Comparison of ENCODE assay signal across 8 mouse cellular contexts in the genomic region with DNA sequence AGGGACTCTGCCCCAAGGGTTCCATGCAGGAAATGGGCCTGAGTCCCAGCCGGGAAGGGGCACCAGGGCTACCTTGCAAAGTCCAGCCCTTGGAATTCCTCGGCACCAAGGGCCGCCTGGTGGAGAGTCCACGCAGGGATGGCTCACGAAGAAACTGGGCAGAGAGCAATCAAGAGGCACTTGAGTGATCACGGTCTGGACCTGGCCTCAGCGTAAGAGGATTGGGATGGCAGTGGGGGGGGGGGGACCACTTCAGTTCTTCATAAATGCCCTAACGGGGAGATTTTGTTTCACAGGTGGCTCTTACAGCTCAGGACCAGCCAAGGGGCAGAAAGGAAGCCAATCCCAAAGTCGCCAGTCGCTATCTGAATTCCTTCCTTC. TPM values are rescaled to one million over a fixed set of nuclear protein-coding genes. Genes with fewer than 3 reads are reported as not detected.
DNase-seq lines count a peak whose midpoint lies in the region; ATAC-seq and TF ChIP-seq lines count a peak whose summit lies in the region.

No protein-coding gene starts in this region.

- H3K4me1 ChIP-seq in lung, embryonic 14.5 days (ENCODE audit: insufficient read depth), result peaks cover 25% of the 10 kb centered on the region
- H3K4me1 ChIP-seq in lung, adult 2 months (ENCODE audit: control insufficient read depth, insufficient read depth, low read length), result peaks cover 3% of the 10 kb centered on the region
- peaks cover 51% of the 10 kb centered on the region for H3K4me1 ChIP-seq in hindbrain, embryonic 15.5 days (replicated peaks)
- H3K4me1 ChIP-seq in limb, embryonic 15.5 days, result peaks cover 46% of the 10 kb centered on the region
- H3K4me1 ChIP-seq in small intestine, adult 2 months (ENCODE audit: control insufficient read depth, insufficient read depth, insufficient read length, low read length), result peaks cover 6% of the 10 kb centered on the region
- no peaks in the 10 kb centered on the region; the same call in none of the 2 replicates for H3K4me1 ChIP-seq in thymus, adult 2 months (replicated peaks; ENCODE audit: control insufficient read depth, insufficient read depth, low read length)

- peak overlapping the region; percentile 49 for H3K4me2 ChIP-seq in lung, embryonic 14.5 days
- peak overlapping the region; percentile 43 for H3K4me2 ChIP-seq in hindbrain, embryonic 15.5 days
- no peak overlapping the region; the same call in 1 of the 2 replicates for H3K4me2 ChIP-seq in limb, embryonic 15.5 days

- peak overlapping the region; percentile 6; the same call in 1 of the 2 replicates for H3K4me3 ChIP-seq in lung, embryonic 14.5 days (ENCODE audit: low read depth, low read length)
- H3K4me3 ChIP-seq in lung, adult 2 months (replicated peaks; ENCODE audit: extremely low read depth, low read depth, low read length), result no peak overlapping the region
- no peak overlapping the region for H3K4me3 ChIP-seq in hindbrain, embryonic 15.5 days
- H3K4me3 ChIP-seq in limb, embryonic 15.5 days, result no peak overlapping the region
- H3K4me3 ChIP-seq in small intestine, adult 2 months (ENCODE audit: low read depth, low read length), result no peak overlapping the region
- H3K4me3 ChIP-seq in thymus, adult 2 months (ENCODE audit: control insufficient read depth, insufficient read depth, low read length), result no peak overlapping the region

- ATAC-seq in lung, embryonic 14.5 days (ENCODE audit: insufficient read depth), result no peak; the same call in 1 of the 2 replicates
- no peak for ATAC-seq in hindbrain, embryonic 15.5 days (ENCODE audit: low FRiP score, low read depth)
- ATAC-seq in limb, embryonic 15.5 days (ENCODE audit: insufficient number of reproducible peaks, low FRiP score, low TSS enrichment, low read depth), result no peak

- no peaks in the 10 kb centered on the region for H3K9me3 ChIP-seq in lung, embryonic 14.5 days (ENCODE audit: low read depth, low read length)
- H3K9me3 ChIP-seq in hindbrain, embryonic 15.5 days, result no peaks in the 10 kb centered on the region
- H3K9me3 ChIP-seq in limb, embryonic 15.5 days, result no peaks in the 10 kb centered on the region

- H3K36me3 ChIP-seq in lung, embryonic 14.5 days (ENCODE audit: insufficient read depth), result peaks cover 9% of the 10 kb centered on the region; the same call in 1 of the 2 replicates
- H3K36me3 ChIP-seq in hindbrain, embryonic 15.5 days, result no peaks in the 10 kb centered on the region
- H3K36me3 ChIP-seq in limb, embryonic 15.5 days, result no peaks in the 10 kb centered on the region
- no peaks in the 10 kb centered on the region for H3K36me3 ChIP-seq in small intestine, adult 2 months (ENCODE audit: control insufficient read depth, insufficient read depth, low read length)
- no peaks in the 10 kb centered on the region for H3K36me3 ChIP-seq in thymus, adult 2 months (ENCODE audit: control insufficient read depth, insufficient read depth, low read length)

- 5% methylated on average over 10 of the region's 10 CpGs for WGBS in lung, embryonic 14.5 days
- 32% methylated on average over 10 of the region's 10 CpGs for WGBS in lung, adult 2 months
- 5% methylated on average over 10 of the region's 10 CpGs for WGBS in hindbrain, embryonic 15.5 days
- 24% methylated on average over 10 of the region's 10 CpGs for WGBS in limb, embryonic 15.5 days
- 32% methylated on average over 10 of the region's 10 CpGs for WGBS in small intestine, adult 2 months
- 92% methylated on average over 10 of the region's 10 CpGs for WGBS in thymus, adult 2 months

- peak overlapping the region; percentile 24 for H3K9ac ChIP-seq in lung, embryonic 14.5 days
- 0 out of 2 replicates have a peak overlapping the region, but pooled peaks have one; percentile 19 for H3K9ac ChIP-seq in hindbrain, embryonic 15.5 days
- H3K9ac ChIP-seq in limb, embryonic 15.5 days, result no peak overlapping the region

- H3K27ac ChIP-seq in lung, embryonic 14.5 days (ENCODE audit: low read depth), result peak overlapping the region; percentile 96
- H3K27ac ChIP-seq in hindbrain, embryonic 15.5 days (replicated peaks), result peak overlapping the region; percentile 89
- H3K27ac ChIP-seq in limb, embryonic 15.5 days, result peak overlapping the region; percentile 78
- H3K27ac ChIP-seq in small intestine, adult 2 months (ENCODE audit: insufficient read depth, low read depth, low read length), result peak overlapping the region; percentile 9; the same call in 1 of the 2 replicates
- no peak overlapping the region for H3K27ac ChIP-seq in thymus, adult 2 months (ENCODE audit: control insufficient read depth, insufficient read depth, low read length)

- no peaks in the 10 kb centered on the region for H3K27me3 ChIP-seq in lung, embryonic 14.5 days (ENCODE audit: insufficient read depth, low read length)
- no peaks in the 10 kb centered on the region for H3K27me3 ChIP-seq in hindbrain, embryonic 15.5 days
- H3K27me3 ChIP-seq in limb, embryonic 15.5 days, result no peaks in the 10 kb centered on the region
- H3K27me3 ChIP-seq in small intestine, adult 2 months (ENCODE audit: control insufficient read depth, insufficient read depth, low read length), result no peaks in the 10 kb centered on the region
- H3K27me3 ChIP-seq in thymus, adult 2 months (ENCODE audit: control insufficient read depth, insufficient read depth, low read length), result no peaks in the 10 kb centered on the region

- peak; percentile 50 for DNase-seq in lung, embryonic 14.5 days
- no peak for DNase-seq in lung, adult 2 months
- DNase-seq in thymus, postnatal 14 days, result no peak
- no peak for DNase-seq in cerebellum, adult 9-11 months
- DNase-seq in thymus, adult 2 months, result no peak

- TF ChIP-seq POLR2A in lung, adult 2 months (IDR thresholded peaks at IDR 0.05; ENCODE audit: borderline replicate concordance, extremely low read depth, low read depth, low read length), result no peak
- TF ChIP-seq POLR2A in small intestine, adult 2 months (IDR thresholded peaks at IDR 0.05; ENCODE audit: low read depth, low read length), result no peak
- TF ChIP-seq POLR2A in thymus, adult 2 months (IDR thresholded peaks at IDR 0.05; ENCODE audit: control insufficient read depth, extremely low read depth, insufficient read depth, low read length, poor library complexity), result no peak

- peak; percentile 56 for TF ChIP-seq CTCF in lung, embryonic 14.5 days (IDR thresholded peaks at IDR 0.05; ENCODE audit: low read depth)
- no peak for TF ChIP-seq CTCF in lung, adult 2 months (IDR thresholded peaks at IDR 0.05; ENCODE audit: insufficient read depth, low read length)
- peak; percentile 19; the same call in 1 of the 2 replicates for TF ChIP-seq CTCF in small intestine, adult 2 months (IDR thresholded peaks at IDR 0.05; ENCODE audit: extremely low read depth, insufficient read length, insufficient replicate concordance, low read depth, low read length)
- no peak for TF ChIP-seq CTCF in thymus, adult 2 months (IDR thresholded peaks at IDR 0.05; ENCODE audit: borderline replicate concordance, control insufficient read depth, extremely low read depth, insufficient read depth, low read length, poor library complexity)

RNA-seq across cellular contexts. Expression of a gene that starts 41.7 kb away (rescaled TPM):
- 13.5 and 16.1 TPM in 2 replicates for polyA plus RNA-seq in lung, embryonic 14.5 days (2014; fragmentation: Nextera tagmentation; extraction: Ambion mirVana)
- 29.2 and 34.6 TPM in 2 replicates for polyA plus RNA-seq in lung, adult 2 months (2012; rRNA removed)
- 26.2 and 28.2 TPM in 2 replicates for polyA plus RNA-seq in hindbrain, embryonic 15.5 days (2015; fragmentation: Nextera tagmentation; extraction: Ambion mirVana)
- 22.4 and 23.0 TPM in 2 replicates for polyA plus RNA-seq in limb, embryonic 15.5 days (2015; fragmentation: Nextera tagmentation; extraction: Ambion mirVana)
- polyA plus RNA-seq in small intestine, adult 2 months (2012; rRNA removed), result 10.4 and 14.2 TPM in 2 replicates
- polyA plus RNA-seq in thymus, adult 2 months (2012; rRNA removed), result 22.2 and 26.0 TPM in 2 replicates

Comparison
In these comparisons a context has a peak if more than half of its experiments do, and no peak if none do; other contexts are left out.
1. CTCF ChIP-seq: peak in lung, embryonic 14.5 days (single experiment) and small intestine, adult 2 months (single experiment); none in lung, adult 2 months (single experiment) and thymus, adult 2 months (single experiment).